Mouse (Mus musculus) right cerebral cortex, adult 2 months (tissue): ENCODE data around the gene Tpx2.

Experiments
- DNase-seq, 2 experiments: peaks; one replicate each; pipeline ENCODE4 v3.0.0; 2021 to 2022; ENCODE audit warnings: low spot score in 2 of 2

The Tpx2 gene

GRCm38 (mm10) chr2:152820369-152820768 lies 27.4 kb upstream of the Tpx2 start:
- no peak for DNase-seq

DNA sequence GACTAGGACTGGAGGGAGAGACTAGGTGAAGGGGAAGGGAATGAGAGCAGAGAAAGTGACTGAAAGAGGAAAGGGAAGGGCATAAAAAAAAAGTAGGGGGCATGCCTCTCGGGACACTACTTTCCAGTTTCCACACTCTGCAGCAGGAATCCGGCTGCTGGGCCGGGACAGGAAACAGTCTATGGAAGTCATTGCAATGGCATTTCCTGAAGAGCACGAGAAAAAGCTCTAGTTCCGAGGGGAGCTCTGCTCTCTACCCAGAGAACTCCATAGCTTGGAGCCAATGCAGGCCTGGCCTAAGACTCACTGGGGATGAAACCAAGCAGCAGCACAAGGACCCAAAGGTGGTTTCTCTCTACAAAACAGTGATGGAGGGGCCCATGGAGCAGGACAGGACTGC lies 26.7 kb upstream of the Tpx2 start:
- DNase-seq, result no peak

- no peak for DNase-seq
These were observed 26.2 kb upstream of the Tpx2 start for GRCm38 (mm10) chr2:152821566-152821965.

DNA sequence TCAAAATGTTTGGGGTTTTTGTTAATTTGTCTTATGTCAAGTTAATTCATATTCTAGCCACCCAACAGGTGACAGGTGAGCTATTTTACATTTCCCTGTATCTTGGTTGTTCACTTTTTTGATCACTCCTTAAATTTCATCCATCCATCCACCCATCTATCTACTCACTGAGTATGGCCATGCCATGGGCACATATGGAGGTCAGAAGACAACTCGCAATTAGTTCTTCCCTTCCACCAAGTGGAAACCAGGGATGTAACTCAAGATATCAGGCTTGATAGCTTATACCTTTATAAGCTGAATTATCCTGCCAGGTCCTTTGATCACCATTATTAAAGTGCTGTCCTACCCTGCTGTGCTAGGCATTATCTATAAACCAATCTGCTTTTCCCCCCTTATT lies 24.0 kb upstream of the Tpx2 start:
- no peak for DNase-seq

DNA sequence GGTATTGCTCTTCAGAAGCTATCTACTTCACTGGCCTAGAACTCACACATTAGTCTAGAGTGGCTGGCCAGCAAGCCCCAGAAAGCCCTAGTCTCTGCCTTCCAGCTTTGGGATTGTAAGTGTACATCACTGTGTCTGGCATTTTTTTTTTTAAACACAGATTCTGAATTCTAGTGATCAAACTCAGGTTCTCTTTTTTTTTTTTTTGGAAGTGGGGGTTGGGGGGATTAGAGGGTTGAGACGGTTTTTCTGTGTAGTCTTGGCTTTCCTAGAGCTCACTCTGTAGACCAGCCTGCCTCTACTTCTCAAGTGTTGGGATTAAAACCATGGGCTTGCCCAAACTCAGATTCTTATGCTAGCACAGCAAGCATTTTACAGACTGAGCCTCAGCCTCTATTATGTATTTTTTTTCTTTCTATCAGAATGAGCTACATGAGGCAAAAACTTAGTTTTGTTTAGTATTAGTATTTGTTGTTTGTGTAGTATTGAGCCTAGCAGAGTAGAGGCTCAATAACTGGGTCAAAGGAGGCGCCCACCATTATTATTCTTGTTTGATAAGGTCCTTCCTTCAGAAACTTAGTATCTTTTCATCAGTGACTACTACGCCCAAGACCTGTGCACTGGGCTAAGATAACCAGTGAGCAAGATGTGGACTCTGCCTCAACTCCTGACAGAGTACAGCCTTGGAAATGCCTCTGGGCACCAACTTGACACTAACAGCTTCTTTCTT lies 23.2 kb upstream of the Tpx2 start:
- DNase-seq, result no peak

- no peak for DNase-seq
These were observed 22.5 kb upstream of the Tpx2 start for GRCm38 (mm10) chr2:152825168-152825697.

DNA sequence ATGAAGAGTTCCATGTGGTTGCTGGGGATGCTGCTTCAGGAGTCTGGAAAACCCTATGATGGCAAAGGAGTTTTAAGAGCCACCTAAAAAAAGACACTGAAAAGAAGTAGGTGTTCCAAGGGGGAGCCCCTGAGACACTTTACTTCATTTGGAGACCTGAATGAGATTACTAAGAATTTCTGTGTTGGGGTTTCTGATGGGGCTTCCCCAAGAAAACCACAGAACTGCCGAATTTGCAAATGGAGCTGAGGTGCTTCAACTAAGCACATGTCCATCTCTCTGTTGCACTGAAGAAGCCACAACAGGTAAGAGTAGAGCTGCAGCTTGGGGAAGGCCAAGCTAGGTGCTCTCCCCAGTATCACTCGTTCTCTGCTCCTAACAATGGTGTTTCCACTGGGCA lies 22.1 kb upstream of the Tpx2 start:
- no peak for DNase-seq

DNA sequence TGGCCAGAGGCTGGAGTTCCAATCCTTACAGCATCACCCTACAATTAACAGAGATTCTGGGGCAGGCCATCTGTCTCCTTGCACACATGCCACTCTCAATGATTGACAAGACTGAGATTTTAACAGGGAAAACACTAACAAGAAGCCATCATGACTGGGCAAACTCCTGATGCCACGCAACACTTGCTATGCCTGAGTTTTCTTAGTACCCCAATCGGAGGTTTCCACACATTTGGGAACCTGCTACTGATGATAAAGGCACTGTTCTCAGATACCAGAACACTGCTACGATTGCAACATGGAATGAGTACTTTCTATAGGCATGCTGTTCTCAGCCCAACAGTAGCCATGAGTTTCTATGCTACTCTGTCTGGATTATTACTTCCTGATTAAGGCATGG lies 21.3 kb upstream of the Tpx2 start:
- no peak for DNase-seq

- no peak for DNase-seq
These were observed 20.3 kb upstream of the Tpx2 start for GRCm38 (mm10) chr2:152827321-152828010.

DNA sequence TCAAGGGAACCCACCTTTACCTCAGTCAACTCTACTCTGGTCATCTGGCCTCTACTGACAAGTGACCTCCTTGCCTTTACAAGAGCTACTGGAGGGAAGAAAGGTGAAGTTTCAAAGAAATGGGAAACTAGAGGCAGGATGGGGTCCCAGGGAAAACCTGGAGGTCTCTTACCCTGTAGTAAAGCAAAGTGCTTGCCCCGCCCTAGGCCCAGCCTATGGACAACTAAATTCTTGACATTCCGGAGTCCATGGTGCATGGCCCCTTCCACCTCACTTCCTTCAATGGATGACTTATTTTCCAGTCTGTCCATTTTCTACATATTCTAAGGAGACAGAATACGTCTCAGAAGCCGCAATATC lies 19.8 kb upstream of the Tpx2 start:
- DNase-seq, result no peak

GRCm38 (mm10) chr2:152828532-152828931 lies 19.2 kb upstream of the Tpx2 start:
- no peak for DNase-seq

GRCm38 (mm10) chr2:152829367-152829881 lies 18.3 kb upstream of the Tpx2 start:
- DNase-seq, result no peak

GRCm38 (mm10) chr2:152830021-152830921 lies 17.5 kb upstream of the Tpx2 start:
- peak; percentile 80 to 85 for DNase-seq

GRCm38 (mm10) chr2:152831019-152831878 lies 16.5 kb upstream of the Tpx2 start, which contains the start of gene Bcl2l1:
Bcl2l1 (minus strand) TSS chr2:152831728.
- DNase-seq, result peak; percentile 98

GRCm38 (mm10) chr2:152839256-152839655 lies 8.5 kb upstream of the Tpx2 start:
- DNase-seq, result no peak

- no peak for DNase-seq
These were observed 5.0 kb upstream of the Tpx2 start for GRCm38 (mm10) chr2:152842741-152843140.

DNA sequence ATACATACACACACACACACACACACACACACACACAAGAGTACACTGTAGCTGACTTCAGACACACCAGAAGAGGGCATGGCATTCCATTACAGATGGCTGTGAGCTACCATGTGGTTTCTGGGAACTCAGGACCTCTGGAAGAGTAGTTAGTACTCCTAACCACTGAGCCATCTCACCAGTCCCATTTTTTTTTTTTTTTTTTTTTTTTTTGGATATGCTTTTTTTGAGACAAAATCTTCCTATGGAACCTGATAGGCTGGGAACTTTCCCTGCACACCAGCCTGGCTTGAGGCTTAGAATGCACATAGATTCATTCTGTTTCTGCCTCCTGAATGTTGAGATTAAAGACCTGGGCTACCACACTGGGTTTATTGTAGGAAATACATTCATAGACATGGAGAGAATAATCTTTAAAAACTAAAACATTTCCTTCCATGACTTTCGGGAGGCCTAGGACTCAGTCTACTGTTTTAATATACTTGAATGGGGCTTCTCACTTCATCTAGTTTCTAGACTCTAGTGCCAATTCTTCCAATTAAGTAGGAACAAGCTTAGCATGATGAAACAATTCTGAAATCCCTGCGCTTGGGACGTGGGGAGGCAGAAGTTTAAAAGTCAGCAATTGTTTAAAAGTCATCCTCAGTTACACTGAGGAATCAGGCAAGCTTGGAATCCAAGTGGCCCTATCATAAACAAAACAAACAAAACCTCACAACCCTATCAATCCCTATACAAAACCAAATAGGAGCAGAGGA lies 528 bp upstream of the Tpx2 start:
- DNase-seq, result no peak

GRCm38 (mm10) chr2:152848466-152848865 lies 702 bp downstream of the Tpx2 start:
- DNase-seq, result no peak

DNA sequence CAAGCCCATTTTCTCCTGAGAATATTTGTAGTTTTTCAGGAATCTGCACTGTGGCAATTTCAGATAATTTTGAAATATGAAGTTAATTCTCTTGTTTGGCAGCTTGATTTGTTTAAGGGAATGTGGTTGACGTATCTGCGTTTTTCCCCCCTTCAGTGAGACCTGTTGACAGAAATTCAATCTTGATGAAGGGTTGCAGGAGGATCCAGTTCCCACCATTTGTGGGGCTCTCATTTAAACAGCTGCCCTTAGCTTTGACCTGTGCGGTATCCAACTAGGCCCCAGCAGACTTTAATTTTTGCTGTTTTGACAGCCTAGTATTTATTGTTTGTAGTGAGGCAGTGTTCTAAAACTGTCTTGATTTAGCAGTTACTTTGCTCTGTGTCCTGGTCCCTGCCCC lies 11.7 kb downstream of the Tpx2 start:
- no peak for DNase-seq

DNA sequence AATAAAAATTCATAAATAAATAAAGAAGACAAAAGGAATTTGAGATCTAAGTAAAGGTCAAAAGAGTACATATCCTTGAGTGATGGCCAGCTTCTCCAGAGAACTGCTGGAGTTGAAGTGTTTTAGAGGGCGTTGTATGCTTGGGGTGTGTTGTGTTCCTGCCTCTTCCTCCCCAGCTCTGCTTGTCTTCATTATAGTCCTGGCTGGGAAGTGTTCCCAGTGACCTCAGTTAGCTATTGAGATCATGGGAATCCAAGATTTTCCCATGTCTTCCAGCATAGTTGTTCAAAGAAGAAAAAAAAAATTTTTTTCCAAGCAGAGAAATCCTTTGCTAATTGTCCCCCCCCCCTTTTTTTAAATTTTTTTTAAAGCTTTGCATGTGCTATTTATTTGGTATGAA lies 14.1 kb downstream of the Tpx2 start:
- DNase-seq, result no peak
